Mouse (Mus musculus): ENCODE data around the gene Igsf23. TPM values are rescaled to one million over a fixed set of nuclear protein-coding genes. Genes with fewer than 3 reads are reported as not detected.
"Not testable (repeated sequence)": the region's sequence is repeated elsewhere in the genome, so short reads cannot be mapped to it uniquely, and the experiment has no call there.

The Igsf23 gene
- polyA plus RNA-seq (2012; rRNA removed) = 0.15 and 0.24 TPM in 2 replicates
- 0.11 TPM in 1 of 2 replicates, not detected in the other for polyA plus RNA-seq (2014; fragmentation: Nextera tagmentation; extraction: Ambion mirVana)

DNA sequence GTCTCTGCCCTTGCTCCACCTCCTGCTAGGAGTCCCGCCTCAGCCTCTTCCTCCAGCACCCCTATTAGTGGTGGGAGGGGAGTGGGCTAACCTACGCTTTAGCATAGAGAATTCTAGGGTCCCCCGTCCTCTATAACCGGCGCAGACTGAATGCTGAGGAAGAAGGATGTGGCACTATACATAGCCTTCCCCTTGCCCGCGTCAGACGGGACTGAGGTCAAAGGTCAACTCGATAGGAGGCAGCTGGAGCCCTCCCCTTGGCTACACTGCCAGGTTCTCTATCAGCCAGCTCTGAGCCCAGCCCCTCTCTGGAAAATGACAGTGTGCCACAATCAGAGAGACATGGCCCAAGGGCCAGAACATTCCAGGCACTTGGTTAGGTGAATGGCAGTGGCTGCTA lies at the start of gene Igsf23:
Igsf23 (minus strand) TSS at position 168 of the 400 bp plus-strand sequence.
- Histone ChIP-seq H3K27me3 (ENCODE audit: control insufficient read depth, insufficient read depth, low read length) (no peaks in the 10 kb centered on the region), H3K4me2 (ENCODE audit: low read depth) (no peak within 1 kb of the TSS), H3K4me3 (ENCODE audit: insufficient read depth in 1 of 2, low read depth in 2 of 2, low read length in 2 of 2) (no peak within 1 kb of the TSS), H3K27ac (no peak within 1 kb of the TSS), H3K9me3 (ENCODE audit: control insufficient read depth, low read length) (no peaks in the 10 kb centered on the region), H3K4me1 (replicated peaks; ENCODE audit: control insufficient read depth in 2 of 2, insufficient read depth in 2 of 2, low read length in 1 of 2) (peaks cover 0 to 3% of the 10 kb centered on the region in 2 experiments; a peak in 2 of 4 replicates), H3K36me3 (replicated peaks; ENCODE audit: control insufficient read depth, insufficient read depth, low read depth) (no peaks in the 10 kb centered on the region), H3K9ac (replicated peaks) (no peak within 1 kb of the TSS)
- no peak for ATAC-seq (ENCODE audit: insufficient read depth)
- DNase-seq (ENCODE audit: low read depth in 3 of 3, low spot score in 3 of 3) = no peak
- WGBS (ENCODE audit: insufficient replicate concordance) = 46% methylated on average over 9 of the region's 9 CpGs
- TF ChIP-seq CTCF (IDR thresholded peaks at IDR 0.05; ENCODE audit: low read depth) (no peak), EP300 (IDR thresholded peaks at IDR 0.05; ENCODE audit: low read depth) (no peak)

GRCm38 (mm10) chr7:19996721-19997120 lies 46.2 kb upstream of the Igsf23 start:
- not testable (repeated sequence) for H3K36me3 ChIP-seq (replicated peaks; ENCODE audit: control insufficient read depth, insufficient read depth, low read depth); ATAC-seq (ENCODE audit: insufficient read depth); H3K4me3 ChIP-seq (ENCODE audit: insufficient read depth in 1 of 2, low read depth in 2 of 2, low read length in 2 of 2); H3K9ac ChIP-seq (replicated peaks); DNase-seq (ENCODE audit: low read depth in 3 of 3, low spot score in 3 of 3); H3K27ac ChIP-seq; H3K4me1 ChIP-seq (replicated peaks; ENCODE audit: control insufficient read depth in 2 of 2, insufficient read depth in 2 of 2, low read length in 1 of 2); H3K4me2 ChIP-seq (ENCODE audit: low read depth); H3K9me3 ChIP-seq (ENCODE audit: control insufficient read depth, low read length); H3K27me3 ChIP-seq (ENCODE audit: control insufficient read depth, insufficient read depth, low read length)
- WGBS (ENCODE audit: insufficient replicate concordance) = 45% methylated on average over 3 of the region's 3 CpGs

DNA sequence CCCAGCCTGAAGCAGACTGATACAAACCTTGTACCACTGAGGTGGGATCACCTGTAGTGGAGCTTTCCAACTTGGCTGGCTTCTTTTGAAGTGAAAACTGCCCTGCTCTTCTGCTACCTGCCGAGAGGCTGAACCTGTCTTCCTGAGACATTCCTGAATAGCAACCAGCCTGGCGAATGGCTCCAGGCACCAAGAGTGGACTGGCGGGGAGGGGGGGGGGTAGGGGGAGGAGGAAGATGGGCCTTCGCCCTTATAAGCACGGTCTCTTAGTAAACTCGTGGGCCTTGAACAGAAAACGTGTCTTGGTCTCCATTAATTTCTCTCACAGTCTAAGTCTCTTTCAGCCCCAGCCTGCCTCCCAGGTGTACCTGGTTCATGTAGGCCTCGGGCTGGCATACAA lies 40.6 kb upstream of the Igsf23 start, which contains the start of gene Nlrp9b:
Nlrp9b (plus strand) TSS at position 301 of the 400 bp plus-strand sequence.
- ATAC-seq (ENCODE audit: insufficient read depth); DNase-seq (ENCODE audit: low read depth in 3 of 3, low spot score in 3 of 3); H3K27ac ChIP-seq; H3K4me3 ChIP-seq (ENCODE audit: insufficient read depth in 1 of 2, low read depth in 2 of 2, low read length in 2 of 2); H3K4me1 ChIP-seq (replicated peaks; ENCODE audit: control insufficient read depth in 2 of 2, insufficient read depth in 2 of 2, low read length in 1 of 2); H3K9ac ChIP-seq (replicated peaks); H3K27me3 ChIP-seq (ENCODE audit: control insufficient read depth, insufficient read depth, low read length); H3K36me3 ChIP-seq (replicated peaks; ENCODE audit: control insufficient read depth, insufficient read depth, low read depth); H3K4me2 ChIP-seq (ENCODE audit: low read depth); H3K9me3 ChIP-seq (ENCODE audit: control insufficient read depth, low read length): not testable (repeated sequence)
- WGBS (ENCODE audit: insufficient replicate concordance) = 46% methylated on average over 8 of the region's 8 CpGs

- TF ChIP-seq CTCF (IDR thresholded peaks at IDR 0.05; ENCODE audit: low read depth) (no peak), EP300 (IDR thresholded peaks at IDR 0.05; ENCODE audit: low read depth) (no peak)
- Histone ChIP-seq H3K27me3 (ENCODE audit: control insufficient read depth, insufficient read depth, low read length) (no peaks in the 10 kb centered on the region), H3K36me3 (replicated peaks; ENCODE audit: control insufficient read depth, insufficient read depth, low read depth) (no peaks in the 10 kb centered on the region), H3K9me3 (ENCODE audit: control insufficient read depth, low read length) (no peaks in the 10 kb centered on the region), H3K4me1 (replicated peaks; ENCODE audit: control insufficient read depth in 2 of 2, insufficient read depth in 2 of 2, low read length in 1 of 2) (no peaks in the 10 kb centered on the region), H3K4me3 (ENCODE audit: insufficient read depth in 1 of 2, low read depth in 2 of 2, low read length in 2 of 2) (no peak overlapping the region), H3K9ac (replicated peaks) (no peak overlapping the region), H3K4me2 (ENCODE audit: low read depth) (no peak overlapping the region), H3K27ac (no peak overlapping the region)
- no peak for ATAC-seq (ENCODE audit: insufficient read depth)
- no peak for DNase-seq (ENCODE audit: low read depth in 3 of 3, low spot score in 3 of 3)
- 71% methylated on average over 4 of the region's 4 CpGs for WGBS (ENCODE audit: insufficient replicate concordance)
These were observed 21.0 kb upstream of the Igsf23 start for GRCm38 (mm10) chr7:19971516-19971915.

- Histone ChIP-seq H3K36me3 (replicated peaks; ENCODE audit: control insufficient read depth, insufficient read depth, low read depth) (no peaks in the 10 kb centered on the region), H3K4me2 (ENCODE audit: low read depth) (no peak overlapping the region), H3K9me3 (ENCODE audit: control insufficient read depth, low read length) (no peaks in the 10 kb centered on the region), H3K27ac (no peak overlapping the region), H3K27me3 (ENCODE audit: control insufficient read depth, insufficient read depth, low read length) (no peaks in the 10 kb centered on the region), H3K4me3 (ENCODE audit: insufficient read depth in 1 of 2, low read depth in 2 of 2, low read length in 2 of 2) (no peak overlapping the region), H3K9ac (replicated peaks) (no peak overlapping the region), H3K4me1 (replicated peaks; ENCODE audit: control insufficient read depth in 2 of 2, insufficient read depth in 2 of 2, low read length in 1 of 2) (no peaks in the 10 kb centered on the region)
- no peak for ATAC-seq (ENCODE audit: insufficient read depth)
- DNase-seq (ENCODE audit: low read depth in 3 of 3, low spot score in 3 of 3) = no peak
- no peak for TF ChIP-seq CTCF (IDR thresholded peaks at IDR 0.05; ENCODE audit: low read depth)
- no peak for TF ChIP-seq EP300 (IDR thresholded peaks at IDR 0.05; ENCODE audit: low read depth)
- 73% methylated on average over 8 of the region's 8 CpGs for WGBS (ENCODE audit: insufficient replicate concordance)
These were observed 19.6 kb upstream of the Igsf23 start for GRCm38 (mm10) chr7:19970196-19970595.

All from liver, embryonic 14.5 days (tissue).